Mouse (Mus musculus) C2C12 (cell line): ENCODE measurements around the gene Kansl1l.

ENCODE experiments used
- CTCF ChIP-seq: IDR thresholded peaks from one replicate; pipeline ENCODE4 v1.5.1; 2011; ENCODE audit not compliant: control insufficient read depth, insufficient read depth, insufficient read length
- MAX ChIP-seq: IDR thresholded peaks from one replicate; pipeline ENCODE4 v1.6.1; 2011; ENCODE audit warnings: mild to moderate bottlenecking, control low read depth

- TF ChIP-seq CTCF (no peak), MAX (no peak)
Measured at GRCm38 (mm10) chr1:66820241-66820640, 2.9 kb upstream of the Kansl1l start.
